Mouse (Mus musculus): ENCODE measurements at regions not wholly inside any gene's neighbourhood (a gene's known extent, or its start where the extent isn't known, plus 50 kb on each side); places are given as distances from the start of the nearest gene placed in this dataset.
"Not testable (repeated sequence)": the region's sequence is repeated elsewhere in the genome, so short reads cannot be mapped to it uniquely, and the experiment has no call there.

GRCm38 (mm10) chr16:42546229-42547163 is 206.0 kb upstream of the Gap43 start:
- no peak for DNase-seq (ENCODE audit: low read depth)

DNA sequence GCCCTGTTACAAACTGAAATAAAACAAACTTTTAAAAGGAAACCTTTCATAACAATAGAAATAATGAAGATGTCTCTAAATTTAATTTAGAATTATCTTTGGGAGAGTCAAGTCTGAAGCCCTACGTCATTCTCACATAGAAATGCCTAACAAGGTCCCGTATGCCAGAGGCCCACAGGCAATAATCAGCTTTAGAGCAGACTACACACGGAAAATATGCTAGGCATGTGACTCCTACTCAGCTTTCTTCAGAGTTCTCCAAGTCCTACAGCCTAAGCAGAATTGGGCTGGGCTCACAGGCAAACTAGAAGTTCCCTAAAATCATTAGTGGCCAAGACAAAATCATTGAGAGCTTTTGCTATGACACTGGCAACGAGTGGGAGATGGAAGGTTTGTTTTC is 176.9 kb upstream of the Gap43 start:
- DNase-seq (ENCODE audit: low read depth): no peak

DNA sequence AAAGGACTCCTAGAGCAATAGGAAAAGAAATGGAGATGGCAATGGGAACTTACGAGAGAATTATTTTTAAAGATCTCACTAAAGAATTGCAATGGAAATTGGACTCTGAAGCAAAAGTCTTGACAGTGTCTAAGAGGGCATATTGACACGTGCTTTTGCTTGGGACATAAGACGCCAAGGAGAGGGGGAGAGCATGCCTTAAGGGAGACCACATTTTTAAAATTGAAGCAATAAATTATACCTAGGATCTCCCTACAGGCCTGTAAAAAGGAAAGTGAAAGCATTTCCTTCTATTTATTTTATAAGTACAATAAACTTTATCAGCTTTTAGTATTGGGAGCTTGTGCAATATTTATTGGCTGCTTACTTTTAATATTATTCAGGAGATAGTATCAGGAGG is 175.5 kb upstream of the Gap43 start:
- DNase-seq (ENCODE audit: low read depth): no peak

GRCm38 (mm10) chr16:42505107-42505506 is 164.7 kb upstream of the Gap43 start:
- no peak for DNase-seq (ENCODE audit: low read depth)

DNA sequence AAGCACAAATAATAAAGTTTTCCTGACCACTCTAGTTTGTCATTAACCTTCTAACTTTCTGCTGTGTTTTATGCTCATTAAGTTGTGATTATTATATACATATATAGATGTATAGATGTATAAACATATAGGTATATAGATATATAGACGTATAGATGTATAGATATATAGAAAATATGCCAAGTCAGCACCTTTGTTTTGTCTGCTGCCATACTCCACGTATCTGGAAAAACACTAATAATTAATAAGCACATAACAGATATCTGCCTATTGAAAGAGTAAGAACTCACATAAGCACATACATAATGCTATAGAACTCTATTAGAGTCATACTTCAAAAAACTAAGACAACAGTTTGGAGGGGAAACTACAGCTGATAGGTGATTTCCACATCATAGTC is 161.3 kb upstream of the Gap43 start:
- no peak for DNase-seq (ENCODE audit: low read depth)

- DNase-seq (ENCODE audit: low read depth): not testable (repeated sequence)
Observed at GRCm38 (mm10) chr16:42501109-42501508, 160.7 kb upstream of the Gap43 start.

- DNase-seq (ENCODE audit: low read depth): no peak
Observed at GRCm38 (mm10) chr16:42499514-42499913, 159.1 kb upstream of the Gap43 start.

DNA sequence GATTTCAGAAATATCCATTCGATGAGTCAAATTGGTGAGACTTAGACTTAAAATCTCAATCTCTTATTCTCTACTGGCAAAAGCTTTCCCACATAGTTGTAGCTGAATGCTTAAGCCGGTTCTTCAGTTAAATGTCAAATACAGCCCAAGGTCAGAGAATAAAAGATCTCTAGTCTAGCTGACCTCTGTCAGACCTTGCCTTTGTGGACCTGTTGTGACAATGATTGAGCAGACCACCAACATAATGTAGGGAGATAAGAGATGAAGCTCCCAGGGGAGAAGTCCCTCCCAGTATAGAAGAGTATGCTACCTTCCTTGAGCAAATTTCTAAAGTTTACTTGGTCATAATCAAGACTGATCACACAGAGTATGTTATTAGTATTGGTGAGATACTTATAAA is 157.9 kb upstream of the Gap43 start:
- no peak for DNase-seq (ENCODE audit: low read depth)

- no peak for DNase-seq (ENCODE audit: low read depth)
Observed at GRCm38 (mm10) chr16:42493596-42493995, 153.1 kb upstream of the Gap43 start.

GRCm38 (mm10) chr16:42488745-42489144 is 148.3 kb upstream of the Gap43 start:
- DNase-seq (ENCODE audit: low read depth): no peak

- DNase-seq (ENCODE audit: low read depth): no peak
Observed at GRCm38 (mm10) chr16:42479978-42480377, 139.5 kb upstream of the Gap43 start.

GRCm38 (mm10) chr16:42466976-42467375 is 126.5 kb upstream of the Gap43 start:
- DNase-seq (ENCODE audit: low read depth): no peak

DNA sequence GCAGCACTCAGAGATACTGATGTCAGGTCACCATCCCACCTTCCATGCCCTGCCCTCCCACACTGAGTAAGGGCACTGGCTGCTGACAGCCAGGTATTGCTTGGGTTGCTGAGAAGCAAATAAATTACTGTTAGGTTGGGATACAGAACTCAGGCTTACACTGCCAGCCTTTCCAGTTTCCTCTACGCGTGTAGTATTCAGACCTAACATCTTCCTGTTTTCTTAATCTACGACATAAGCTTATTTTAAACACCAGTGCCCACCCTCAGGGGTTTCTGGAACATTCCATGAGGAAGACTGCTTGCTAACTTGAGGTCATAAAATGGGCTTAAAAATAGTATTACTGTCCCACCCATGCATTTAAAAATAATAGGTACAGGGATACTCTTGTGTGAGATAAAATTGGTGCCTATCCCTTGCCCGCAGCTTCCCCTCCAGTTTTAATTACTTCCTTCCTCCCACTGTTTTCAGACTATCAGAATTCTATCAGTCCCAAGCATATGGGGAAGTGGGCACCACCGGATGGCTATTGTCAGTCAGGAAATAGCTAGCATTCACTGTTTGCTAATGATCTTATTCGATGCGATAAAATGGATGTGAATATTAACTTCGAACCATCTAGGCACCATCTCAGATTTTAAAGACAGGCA is 116.0 kb upstream of the Gap43 start:
- DNase-seq (ENCODE audit: low read depth): peak; percentile 79

- DNase-seq (ENCODE audit: low read depth): no peak
Observed at GRCm38 (mm10) chr16:42453338-42453737, 112.9 kb upstream of the Gap43 start.

- no peak for DNase-seq (ENCODE audit: low read depth)
Observed at GRCm38 (mm10) chr16:42449840-42450444, 109.5 kb upstream of the Gap43 start.

GRCm38 (mm10) chr16:42444863-42445423 is 104.5 kb upstream of the Gap43 start:
- DNase-seq (ENCODE audit: low read depth): no peak

GRCm38 (mm10) chr16:42444408-42444862 is 104.0 kb upstream of the Gap43 start:
- no peak for DNase-seq (ENCODE audit: low read depth)

- DNase-seq (ENCODE audit: low read depth): no peak
Observed at GRCm38 (mm10) chr16:42440822-42441221, 100.4 kb upstream of the Gap43 start.

- no peak for DNase-seq (ENCODE audit: low read depth)
Observed at GRCm38 (mm10) chr16:42431529-42431928, 91.1 kb upstream of the Gap43 start.

- DNase-seq (ENCODE audit: low read depth): no peak
Observed at GRCm38 (mm10) chr16:42416673-42417072, 76.2 kb upstream of the Gap43 start.

- peak; percentile 57 for DNase-seq (ENCODE audit: low read depth)
Observed at GRCm38 (mm10) chr16:42412031-42412430, 71.6 kb upstream of the Gap43 start.

GRCm38 (mm10) chr16:42396596-42396995 is 56.1 kb upstream of the Gap43 start:
- DNase-seq (ENCODE audit: low read depth): no peak
